Mouse (Mus musculus): ENCODE results near the gene Xlr4a.
"Not testable (repeated sequence)": the region's sequence is repeated elsewhere in the genome, so short reads cannot be mapped to it uniquely, and the experiment has no call there.

Xlr4a gene

DNA sequence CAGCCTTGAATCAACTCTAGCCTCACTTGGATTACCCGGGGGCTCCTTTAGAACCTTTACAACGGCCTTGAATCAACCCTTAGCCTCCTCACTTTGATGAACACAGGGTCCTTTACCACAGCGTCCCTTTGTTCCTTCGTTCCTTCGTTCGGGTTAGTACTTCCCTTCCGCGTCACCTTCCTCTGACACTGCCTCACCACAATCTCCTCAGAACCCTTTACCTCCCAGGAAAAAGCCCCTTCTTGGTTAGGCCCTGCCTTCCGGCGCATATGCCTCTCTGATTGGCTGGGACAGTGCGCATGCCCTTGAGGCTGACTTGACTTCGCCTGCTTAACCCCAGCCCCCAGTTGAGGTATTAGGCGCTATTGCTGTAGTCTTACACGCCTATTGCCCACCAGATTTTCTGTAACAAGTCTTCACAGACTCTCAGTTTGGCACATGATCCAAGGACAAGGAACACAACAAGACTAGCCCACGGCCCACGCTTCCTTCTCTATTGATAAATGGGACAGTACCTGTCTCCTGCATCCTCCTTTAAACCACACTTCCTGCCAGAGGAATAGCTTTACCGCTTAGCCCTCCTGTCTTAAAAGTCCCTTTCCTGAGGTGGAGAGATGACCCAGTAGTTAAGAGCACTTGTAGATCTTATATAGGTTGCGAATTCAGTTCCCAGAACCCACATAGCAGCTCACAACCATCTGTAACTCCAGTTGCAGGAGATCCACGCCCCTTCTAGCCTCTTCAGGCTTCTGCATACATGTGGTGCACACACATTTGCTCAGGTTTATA, at the start of gene Xlr4a:
TSS of gene Xlr4a (minus strand) at position 212 of the 789 bp plus-strand sequence.
- DNase-seq (ENCODE audit: low read depth, low spot score), result not testable (repeated sequence)

DNA sequence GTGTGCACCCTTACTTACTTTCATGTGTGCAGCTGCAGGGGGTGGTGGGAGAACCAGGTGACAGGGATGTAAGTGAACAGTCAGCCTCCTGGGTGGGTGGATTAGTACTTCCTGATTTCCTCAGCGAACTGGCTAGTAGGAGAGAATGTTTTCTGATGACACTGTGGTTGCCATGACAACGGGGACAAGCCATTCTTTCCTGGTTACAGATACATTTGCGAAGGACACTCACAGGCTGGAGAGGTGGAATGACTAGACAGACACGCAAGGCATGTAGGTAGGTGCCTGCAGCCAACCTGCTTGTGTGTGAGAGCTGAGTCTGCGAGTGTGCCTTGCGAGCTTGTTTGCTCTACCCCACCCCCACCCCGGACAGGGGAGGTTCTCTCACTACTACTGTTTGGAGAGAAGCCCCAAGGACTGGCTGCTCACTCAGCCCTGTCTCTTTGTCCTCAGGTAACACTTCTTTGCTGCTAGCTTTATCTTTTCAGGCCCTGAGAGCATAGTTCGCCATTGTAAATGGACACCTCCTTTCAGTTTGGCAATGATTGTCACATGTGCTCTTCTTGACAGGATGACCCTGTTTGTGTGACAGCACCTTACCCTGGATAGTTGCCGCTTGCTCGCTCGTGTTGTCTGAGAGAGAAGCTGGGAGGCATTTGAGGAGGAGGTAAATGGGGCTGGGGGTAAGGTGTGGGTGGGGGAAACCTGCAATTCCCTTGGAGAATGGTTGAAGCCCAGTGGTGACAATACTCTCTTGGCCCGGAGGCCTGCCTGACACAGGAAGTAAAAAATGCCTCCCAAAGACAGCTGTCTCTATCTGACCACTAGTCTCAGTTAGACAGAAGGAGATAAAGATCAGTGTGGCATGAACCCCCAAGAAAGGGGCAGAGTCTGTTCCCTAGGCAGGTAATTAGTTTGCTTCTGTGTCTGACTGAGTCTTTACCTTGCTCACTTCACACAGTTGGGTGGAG, 40.9 kb upstream of the Xlr4a start:
- not testable (repeated sequence) for DNase-seq (ENCODE audit: low read depth, low spot score)

DNA sequence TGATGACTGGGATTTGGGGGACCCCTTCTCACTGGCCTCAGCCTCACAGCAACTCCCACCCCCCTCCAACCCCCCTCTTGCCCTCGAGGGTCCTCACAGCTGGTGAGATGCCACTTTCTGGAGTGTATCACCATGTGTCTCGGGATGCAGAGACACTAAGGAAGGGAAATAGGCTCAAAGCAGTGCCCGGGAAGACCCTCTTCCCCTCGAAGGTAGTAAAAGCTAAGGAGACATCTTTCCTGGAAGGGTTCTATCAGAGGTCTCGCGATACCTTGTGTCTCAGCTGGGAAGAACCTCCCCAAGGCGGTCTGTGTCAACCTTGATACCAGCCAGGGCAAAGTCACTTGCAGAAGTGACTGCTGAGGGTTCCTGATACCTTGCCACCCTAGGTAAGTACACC, 34.5 kb upstream of the Xlr4a start, which contains the start of gene Gm14685:
TSS of gene Gm14685 (plus strand) at position 301 of the 400 bp plus-strand sequence.
- not testable (repeated sequence) for DNase-seq (ENCODE audit: low read depth, low spot score)

- peak; percentile 41 for DNase-seq (ENCODE audit: low read depth, low spot score)
These were observed 14.7 kb upstream of the Xlr4a start, which contains the start of gene Xlr3a for GRCm38 (mm10) chrX:73096941-73097508. Gene Xlr3a, minus strand, starts transcription at chrX:73097095.

- not testable (repeated sequence) for DNase-seq (ENCODE audit: low read depth, low spot score)
These were observed 15.4 kb downstream of the Xlr4a start for GRCm38 (mm10) chrX:73066765-73067312.

- DNase-seq (ENCODE audit: low read depth, low spot score), result no peak
These were observed 17.9 kb downstream of the Xlr4a start, which contains the start of gene Pnma3 for GRCm38 (mm10) chrX:73064415-73064793. Gene Pnma3, plus strand, starts transcription at chrX:73064787.

- peak; percentile 57 for DNase-seq (ENCODE audit: low read depth, low spot score)
These were observed 18.5 kb downstream of the Xlr4a start for GRCm38 (mm10) chrX:73063512-73064414.

- no peak for DNase-seq (ENCODE audit: low read depth, low spot score)
These were observed 20.0 kb downstream of the Xlr4a start for GRCm38 (mm10) chrX:73062323-73062722.

- no peak for DNase-seq (ENCODE audit: low read depth, low spot score)
These were observed 20.8 kb downstream of the Xlr4a start for GRCm38 (mm10) chrX:73061528-73061927.

DNA sequence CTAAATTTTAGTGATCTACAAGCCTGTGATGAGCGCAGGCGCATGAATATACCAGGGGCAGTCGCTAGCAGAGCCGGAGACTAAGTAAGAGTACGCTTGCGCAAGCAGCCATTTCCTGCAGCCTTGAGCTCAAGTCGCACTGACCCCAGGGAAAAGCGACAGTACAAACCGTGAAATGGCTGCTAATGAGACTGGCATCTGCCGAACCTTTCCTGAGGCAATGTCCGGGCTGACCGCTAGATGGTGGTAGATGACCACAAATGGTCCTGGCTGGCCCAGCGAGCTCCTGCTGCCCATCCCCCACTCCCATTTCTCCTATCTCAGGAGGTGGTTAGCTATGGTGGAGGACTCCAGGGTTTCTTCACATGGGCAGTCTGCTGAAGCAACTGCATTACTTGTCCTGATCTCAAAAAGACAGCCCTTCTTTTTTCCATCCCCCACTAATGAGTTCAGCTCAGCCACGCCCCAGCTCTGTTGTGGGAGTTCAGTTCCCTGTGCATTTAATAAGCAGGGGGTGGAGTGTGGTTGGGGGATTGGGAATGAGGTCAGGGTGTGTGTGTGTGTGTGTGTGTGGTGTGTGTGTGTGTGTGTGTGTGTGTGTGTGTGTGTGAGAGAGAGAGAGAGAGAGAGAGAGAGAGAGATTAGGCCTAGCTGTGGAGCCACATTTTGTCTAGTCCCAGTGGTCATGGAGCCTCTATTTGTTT, 28.3 kb downstream of the Xlr4a start:
- DNase-seq (ENCODE audit: low read depth, low spot score), result peak; percentile 97

- no peak for DNase-seq (ENCODE audit: low read depth, low spot score)
These were observed 42.6 kb downstream of the Xlr4a start for GRCm38 (mm10) chrX:73039666-73040065.

GRCm38 (mm10) chrX:73038831-73039230, 43.4 kb downstream of the Xlr4a start:
- no peak for DNase-seq (ENCODE audit: low read depth, low spot score)

- DNase-seq (ENCODE audit: low read depth, low spot score), result no peak
These were observed 45.3 kb downstream of the Xlr4a start, which contains the start of gene Pnma5 for GRCm38 (mm10) chrX:73037003-73037402. Gene Pnma5, minus strand, starts transcription at chrX:73037103.
